Mouse (Mus musculus) v-Abl transformed pro-B cells (cell line): ENCODE measurements around the gene Prim1.

Experiments used
- in situ Hi-C, 2 experiments: fragments of 400-800 bp; cut with MboI; formaldehyde crosslinking; loops; one replicate each; pipeline ENCODE4 v1.15.1; 2025; ENCODE audit not compliant: unreplicated experiment in 2 of 2

Prim1 gene

DNA sequence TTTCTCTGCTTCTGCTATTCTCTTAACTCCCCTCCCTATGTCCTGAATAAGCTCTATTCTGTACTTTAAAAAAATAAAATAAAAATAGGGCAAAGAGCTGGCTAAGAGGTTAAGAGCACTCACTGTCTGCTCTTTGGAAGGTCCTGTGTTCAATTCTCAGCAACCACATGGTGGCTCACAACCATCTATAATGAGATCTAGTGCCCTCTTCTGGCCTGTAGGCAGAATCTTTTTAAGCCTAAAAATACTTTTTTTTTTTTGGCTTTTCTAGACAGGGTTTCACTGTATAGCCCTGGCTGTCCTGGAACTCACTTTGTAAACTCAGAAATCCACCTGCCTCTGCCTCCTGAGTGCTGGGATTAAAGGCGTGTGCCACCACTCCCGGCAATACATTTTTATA lies 55.5 kb downstream of the Prim1 start:
- in situ Hi-C loops = loop anchor here (5.0 to 10.0 kb wide), 2 partner anchors 43 to 46 kb away; no protein-coding TSS in a partner anchor

DNA sequence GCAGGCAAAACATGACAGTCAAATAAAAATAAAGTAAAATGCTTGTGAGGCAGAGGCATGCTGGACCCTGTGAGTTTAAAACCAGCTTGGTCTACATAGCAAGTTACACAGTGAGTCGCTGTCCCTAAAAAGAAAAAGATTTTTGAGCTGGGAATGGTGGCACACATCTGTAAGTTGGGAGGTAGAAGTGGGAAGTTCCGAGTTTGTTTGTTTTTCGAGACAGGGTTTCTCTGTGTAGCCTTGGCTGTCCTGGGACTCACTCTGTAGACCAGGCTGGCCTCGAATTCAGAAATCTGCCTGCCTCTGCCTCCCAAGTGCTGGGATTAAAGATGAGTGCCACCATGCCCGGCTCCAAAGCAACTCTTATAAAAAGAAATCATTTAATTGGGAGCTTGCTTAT lies 63.3 kb downstream of the Prim1 start:
- in situ Hi-C loops = loop anchor here in 1 of 2 experiments (10.0 kb wide), 1 partner anchor 53 kb away; no protein-coding TSS in a partner anchor
